Mouse (Mus musculus) C2C12 (cell line): ENCODE measurements at regions not wholly inside any gene's neighbourhood (a gene's known extent, or its start where the extent isn't known, plus 50 kb on each side); places are given as distances from the start of the nearest gene placed in this dataset.
"Not testable (repeated sequence)": the region's sequence is repeated elsewhere in the genome, so short reads cannot be mapped to it uniquely, and the experiment has no call there.

ENCODE experiments used
- CTCF ChIP-seq: IDR thresholded peaks from one replicate; pipeline ENCODE4 v1.5.1; 2011; ENCODE audit not compliant: control insufficient read depth, insufficient read depth, insufficient read length
- MYOG ChIP-seq: IDR thresholded peaks from one replicate; pipeline ENCODE4 v1.6.1; 2011; ENCODE audit not compliant: control insufficient read depth, insufficient read length; ENCODE audit errors: extremely low read depth
- USF1 ChIP-seq: IDR thresholded peaks from one replicate; pipeline ENCODE4 v1.6.1; 2011; ENCODE audit warnings: low read depth, mild to moderate bottlenecking, control low read depth, moderate library complexity

DNA sequence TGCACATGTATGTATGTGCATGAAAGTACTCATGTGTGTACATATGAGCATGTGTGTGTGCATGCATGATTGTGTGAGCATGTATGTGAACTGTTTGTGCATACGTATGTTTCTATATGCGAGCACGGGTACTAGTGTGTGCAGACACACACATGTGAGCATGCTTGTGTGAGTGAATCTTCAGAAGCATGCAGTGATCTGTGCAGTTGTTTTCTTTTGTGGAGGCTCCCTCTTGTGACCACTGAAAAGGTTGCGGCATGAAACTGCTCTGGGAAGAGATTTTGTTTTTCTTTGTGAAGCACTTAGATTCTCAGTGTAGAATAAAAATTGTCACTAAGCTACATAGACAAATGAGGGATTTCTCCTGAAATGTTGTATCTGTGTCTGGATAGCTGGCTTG is 152.8 kb upstream of the Rapgef5 start:
- not testable (repeated sequence) for TF ChIP-seq MYOG, USF1, CTCF
